Mouse (Mus musculus): ENCODE measurements around the gene Rpl22. TPM values are rescaled to one million over a fixed set of nuclear protein-coding genes. Genes with fewer than 3 reads are reported as not detected.

Rpl22 gene
- polyA plus RNA-seq, 1 experiment from 2014 or later, result 174 TPM

- ATAC-seq (ENCODE audit: low FRiP score, low TSS enrichment) (no peak), DNase-seq (peak; percentile 85)
- H3K27ac ChIP-seq (replicated peaks; ENCODE audit: low read depth, low read length), result no peak overlapping the region
- H3K9ac ChIP-seq (replicated peaks; ENCODE audit: low read length), result no peak overlapping the region
- H3K4me2 ChIP-seq (ENCODE audit: low read length), result no peak overlapping the region
- H3K36me3 ChIP-seq (ENCODE audit: control insufficient read depth, insufficient read depth, low read length), result 0 out of 2 replicates have a peak, but pooled peaks cover 4% of the 10 kb centered on the region
- H3K4me3 ChIP-seq (replicated peaks; ENCODE audit: low read depth, low read length), result no peak overlapping the region
- peaks cover 92% of the 10 kb centered on the region for H3K27me3 ChIP-seq (ENCODE audit: control insufficient read depth, insufficient read depth, low read length)
- H3K9me3 ChIP-seq (ENCODE audit: control insufficient read depth, low read length), result no peaks in the 10 kb centered on the region
- H3K4me1 ChIP-seq (ENCODE audit: control insufficient read depth, insufficient read depth, low read length), result peaks cover 32% of the 10 kb centered on the region
- 3% methylated on average over 10 of the region's 10 CpGs for WGBS
Measured at GRCm38 (mm10) chr4:152285505-152285904, 40.0 kb upstream of the Rpl22 start.

GRCm38 (mm10) chr4:152286183-152286582, 39.4 kb upstream of the Rpl22 start:
- Histone ChIP-seq H3K9ac (replicated peaks; ENCODE audit: low read length) (peak overlapping the region; percentile 49), H3K4me1 (ENCODE audit: control insufficient read depth, insufficient read depth, low read length) (peaks cover 38% of the 10 kb centered on the region), H3K9me3 (ENCODE audit: control insufficient read depth, low read length) (no peaks in the 10 kb centered on the region), H3K4me2 (ENCODE audit: low read length) (peak overlapping the region; percentile 59), H3K27ac (replicated peaks; ENCODE audit: low read depth, low read length) (no peak overlapping the region), H3K36me3 (ENCODE audit: control insufficient read depth, insufficient read depth, low read length) (no peaks in the 10 kb centered on the region), H3K27me3 (ENCODE audit: control insufficient read depth, insufficient read depth, low read length) (peaks cover 91% of the 10 kb centered on the region), H3K4me3 (replicated peaks; ENCODE audit: low read depth, low read length) (peak overlapping the region; percentile 36)
- ATAC-seq (ENCODE audit: low FRiP score, low TSS enrichment) (peak; percentile 32; the same call in 1 of the 2 replicates), DNase-seq (peak; percentile 66)
- WGBS, result 1% methylated on average over 32 of the region's 32 CpGs

- H3K27ac ChIP-seq (replicated peaks; ENCODE audit: low read depth, low read length), result no peak overlapping the region
- peak overlapping the region; percentile 36 for H3K4me3 ChIP-seq (replicated peaks; ENCODE audit: low read depth, low read length)
- peaks cover 91% of the 10 kb centered on the region for H3K27me3 ChIP-seq (ENCODE audit: control insufficient read depth, insufficient read depth, low read length)
- no peak for ATAC-seq (ENCODE audit: low FRiP score, low TSS enrichment)
- H3K4me1 ChIP-seq (ENCODE audit: control insufficient read depth, insufficient read depth, low read length), result peaks cover 38% of the 10 kb centered on the region
- WGBS, result 1% methylated on average over 26 of the region's 26 CpGs
- no peaks in the 10 kb centered on the region for H3K36me3 ChIP-seq (ENCODE audit: control insufficient read depth, insufficient read depth, low read length)
- peak overlapping the region; percentile 49 for H3K9ac ChIP-seq (replicated peaks; ENCODE audit: low read length)
- DNase-seq, result peak; percentile 59
- no peaks in the 10 kb centered on the region for H3K9me3 ChIP-seq (ENCODE audit: control insufficient read depth, low read length)
- peak overlapping the region; percentile 59 for H3K4me2 ChIP-seq (ENCODE audit: low read length)
Measured at GRCm38 (mm10) chr4:152286887-152287286, 38.7 kb upstream of the Rpl22 start.

- no peak overlapping the region for H3K27ac ChIP-seq (replicated peaks; ENCODE audit: low read depth, low read length)
- H3K4me2 ChIP-seq (ENCODE audit: low read length), result peak overlapping the region; percentile 59; the same call in 1 of the 2 replicates
- peaks cover 90% of the 10 kb centered on the region for H3K27me3 ChIP-seq (ENCODE audit: control insufficient read depth, insufficient read depth, low read length)
- ATAC-seq (ENCODE audit: low FRiP score, low TSS enrichment), result no peak
- no peaks in the 10 kb centered on the region for H3K9me3 ChIP-seq (ENCODE audit: control insufficient read depth, low read length)
- H3K9ac ChIP-seq (replicated peaks; ENCODE audit: low read length), result no peak overlapping the region
- peaks cover 42% of the 10 kb centered on the region for H3K4me1 ChIP-seq (ENCODE audit: control insufficient read depth, insufficient read depth, low read length)
- WGBS, result 4% methylated on average over 19 of the region's 19 CpGs
- DNase-seq, result no peak
- H3K4me3 ChIP-seq (replicated peaks; ENCODE audit: low read depth, low read length), result peak overlapping the region; percentile 36; the same call in 1 of the 2 replicates
- H3K36me3 ChIP-seq (ENCODE audit: control insufficient read depth, insufficient read depth, low read length), result no peaks in the 10 kb centered on the region
Measured at GRCm38 (mm10) chr4:152287317-152288120, 38.0 kb upstream of the Rpl22 start.

GRCm38 (mm10) chr4:152288398-152288945, 37.1 kb upstream of the Rpl22 start:
- ATAC-seq (ENCODE audit: low FRiP score, low TSS enrichment), result no peak
- Histone ChIP-seq H3K4me2 (ENCODE audit: low read length) (no peak overlapping the region), H3K9ac (replicated peaks; ENCODE audit: low read length) (no peak overlapping the region), H3K4me1 (ENCODE audit: control insufficient read depth, insufficient read depth, low read length) (peaks cover 44% of the 10 kb centered on the region), H3K4me3 (replicated peaks; ENCODE audit: low read depth, low read length) (no peak overlapping the region), H3K9me3 (ENCODE audit: control insufficient read depth, low read length) (no peaks in the 10 kb centered on the region), H3K27ac (replicated peaks; ENCODE audit: low read depth, low read length) (no peak overlapping the region), H3K36me3 (ENCODE audit: control insufficient read depth, insufficient read depth, low read length) (no peaks in the 10 kb centered on the region), H3K27me3 (ENCODE audit: control insufficient read depth, insufficient read depth, low read length) (peaks cover 90% of the 10 kb centered on the region)
- peak; percentile 63 for DNase-seq
- WGBS, result 8% methylated on average over 18 of the region's 18 CpGs

GRCm38 (mm10) chr4:152290385-152290784, 35.2 kb upstream of the Rpl22 start:
- peak; percentile 81 for DNase-seq
- peaks cover 47% of the 10 kb centered on the region for H3K4me1 ChIP-seq (ENCODE audit: control insufficient read depth, insufficient read depth, low read length)
- peak; percentile 57; the same call in 1 of the 2 replicates for ATAC-seq (ENCODE audit: low FRiP score, low TSS enrichment)

GRCm38 (mm10) chr4:152290991-152291390, 34.6 kb upstream of the Rpl22 start:
- peak overlapping the region; percentile 24; the same call in 1 of the 2 replicates for H3K4me3 ChIP-seq (replicated peaks; ENCODE audit: low read depth, low read length)
- WGBS, result 4% methylated on average over 11 of the region's 11 CpGs
- no peaks in the 10 kb centered on the region for H3K36me3 ChIP-seq (ENCODE audit: control insufficient read depth, insufficient read depth, low read length)
- H3K27ac ChIP-seq (replicated peaks; ENCODE audit: low read depth, low read length), result no peak overlapping the region
- no peak for DNase-seq
- H3K4me1 ChIP-seq (ENCODE audit: control insufficient read depth, insufficient read depth, low read length), result peaks cover 46% of the 10 kb centered on the region
- peak overlapping the region; percentile 30; the same call in 1 of the 2 replicates for H3K9ac ChIP-seq (replicated peaks; ENCODE audit: low read length)
- H3K4me2 ChIP-seq (ENCODE audit: low read length), result peak overlapping the region; percentile 55
- no peaks in the 10 kb centered on the region for H3K9me3 ChIP-seq (ENCODE audit: control insufficient read depth, low read length)
- ATAC-seq (ENCODE audit: low FRiP score, low TSS enrichment), result no peak
- H3K27me3 ChIP-seq (ENCODE audit: control insufficient read depth, insufficient read depth, low read length), result peaks cover 90% of the 10 kb centered on the region

More at GRCm38 (mm10) chr4:152290385-152290784, 35.2 kb upstream of the Rpl22 start:
- Histone ChIP-seq H3K27me3 (ENCODE audit: control insufficient read depth, insufficient read depth, low read length) (peaks cover 90% of the 10 kb centered on the region), H3K4me2 (ENCODE audit: low read length) (peak overlapping the region; percentile 55), H3K9me3 (ENCODE audit: control insufficient read depth, low read length) (no peaks in the 10 kb centered on the region), H3K36me3 (ENCODE audit: control insufficient read depth, insufficient read depth, low read length) (no peaks in the 10 kb centered on the region), H3K4me3 (replicated peaks; ENCODE audit: low read depth, low read length) (peak overlapping the region; percentile 24), H3K9ac (replicated peaks; ENCODE audit: low read length) (peak overlapping the region; percentile 30), H3K27ac (replicated peaks; ENCODE audit: low read depth, low read length) (0 out of 2 replicates have a peak overlapping the region, but pooled peaks have one; percentile 26)
- under 1% methylated on average over 39 of the region's 39 CpGs for WGBS

- peak within 1 kb of the TSS; percentile 24 for H3K4me3 ChIP-seq (replicated peaks; ENCODE audit: low read depth, low read length)
- H3K27me3 ChIP-seq (ENCODE audit: control insufficient read depth, insufficient read depth, low read length), result peaks cover 85% of the 10 kb centered on the region
- ATAC-seq (ENCODE audit: low FRiP score, low TSS enrichment), result no peak
- H3K27ac ChIP-seq (replicated peaks; ENCODE audit: low read depth, low read length), result no peak within 1 kb of the TSS
- WGBS, result 11% methylated on average over 6 of the region's 6 CpGs
- H3K36me3 ChIP-seq (ENCODE audit: control insufficient read depth, insufficient read depth, low read length), result no peaks in the 10 kb centered on the region
- peak within 1 kb of the TSS; percentile 55 for H3K4me2 ChIP-seq (ENCODE audit: low read length)
- H3K4me1 ChIP-seq (ENCODE audit: control insufficient read depth, insufficient read depth, low read length), result peaks cover 43% of the 10 kb centered on the region
- peak within 1 kb of the TSS; percentile 30 for H3K9ac ChIP-seq (replicated peaks; ENCODE audit: low read length)
- DNase-seq, result no peak
- H3K9me3 ChIP-seq (ENCODE audit: control insufficient read depth, low read length), result no peaks in the 10 kb centered on the region
Measured at GRCm38 (mm10) chr4:152291562-152291961, 34.0 kb upstream of the Rpl22 start, which contains the start of gene Hes3. TSS of gene Hes3 (minus strand) at chr4:152291662.

All from midbrain, embryonic 14.5 days (tissue).